Mouse (Mus musculus): ENCODE data around the gene Tor1aip2. TPM values are rescaled to one million over a fixed set of nuclear protein-coding genes. Genes with fewer than 3 reads are reported as not detected.

The Tor1aip2 gene
- 59.9 and 61.8 TPM in 2 replicates for polyA plus RNA-seq (2015; fragmentation: Nextera tagmentation; extraction: Ambion mirVana)

DNA sequence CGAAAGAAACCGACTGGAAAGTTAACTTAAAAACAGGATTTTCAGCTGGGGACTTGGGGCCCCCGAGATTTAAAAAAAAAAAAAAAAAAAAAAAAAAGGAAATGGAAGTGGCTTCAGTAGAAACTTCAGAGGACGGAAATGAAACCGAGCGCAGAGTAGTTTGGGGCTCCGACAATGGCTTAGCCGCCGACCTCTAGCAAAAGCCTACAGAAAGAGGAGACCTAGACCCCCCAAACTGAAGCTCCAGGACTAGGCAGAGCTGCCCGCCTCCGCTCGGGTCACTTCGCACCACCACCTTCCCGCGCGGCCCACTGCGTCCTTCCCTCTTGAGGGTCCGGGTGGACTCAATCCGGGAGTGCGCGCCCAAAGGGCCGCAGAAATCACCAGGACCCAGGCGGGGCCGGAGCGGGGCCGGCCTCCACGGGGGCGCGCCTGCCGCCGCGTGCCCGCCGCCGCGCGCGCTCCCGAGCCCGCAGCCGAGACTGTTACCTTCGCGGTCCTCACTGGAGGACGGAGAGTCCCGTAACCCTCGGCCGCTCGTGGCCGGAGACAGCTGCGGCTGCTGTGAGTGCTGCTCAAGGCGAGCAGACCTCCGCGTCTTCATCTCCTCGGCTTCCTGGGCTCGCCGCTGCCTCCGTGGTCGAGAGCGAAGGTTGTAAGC lies at the start of gene Tor1aip2:
Gene Tor1aip2, plus strand, starts transcription at position 135 of the 661 bp plus-strand sequence.
- ATAC-seq (replicated peaks): peak; percentile 82
- under 1% methylated on average over 59 of the region's 59 CpGs for WGBS
- Histone ChIP-seq H3K9ac (peak within 1 kb of the TSS; percentile 82), H3K9me3 (no peaks in the 10 kb centered on the region), H3K4me3 (peak within 1 kb of the TSS; percentile 66), H3K4me1 (peaks cover 19% of the 10 kb centered on the region), H3K4me2 (peak within 1 kb of the TSS; percentile 70), H3K27me3 (replicated peaks) (no peaks in the 10 kb centered on the region), H3K27ac (peak within 1 kb of the TSS; percentile 97), H3K36me3 (replicated peaks) (peaks cover 16% of the 10 kb centered on the region; the same call in 1 of the 2 replicates)

- Histone ChIP-seq H3K9me3 (no peaks in the 10 kb centered on the region), H3K4me2 (no peak overlapping the region), H3K4me1 (no peaks in the 10 kb centered on the region), H3K9ac (no peak overlapping the region), H3K36me3 (replicated peaks) (no peaks in the 10 kb centered on the region), H3K27me3 (replicated peaks) (no peaks in the 10 kb centered on the region), H3K4me3 (no peak overlapping the region), H3K27ac (no peak overlapping the region)
- 69% methylated on average over 2 of the region's 2 CpGs for WGBS
- ATAC-seq (replicated peaks): no peak
Observed at GRCm38 (mm10) chr1:155987625-155988024, 47.6 kb upstream of the Tor1aip2 start.

GRCm38 (mm10) chr1:155989387-155989786 lies 45.8 kb upstream of the Tor1aip2 start:
- Histone ChIP-seq H3K27ac (no peak overlapping the region), H3K4me1 (no peaks in the 10 kb centered on the region), H3K4me3 (no peak overlapping the region), H3K27me3 (replicated peaks) (no peaks in the 10 kb centered on the region), H3K4me2 (no peak overlapping the region), H3K9me3 (no peaks in the 10 kb centered on the region), H3K36me3 (replicated peaks) (no peaks in the 10 kb centered on the region), H3K9ac (no peak overlapping the region)
- 5% methylated on average over 2 of the region's 2 CpGs for WGBS
- ATAC-seq (replicated peaks): no peak

DNA sequence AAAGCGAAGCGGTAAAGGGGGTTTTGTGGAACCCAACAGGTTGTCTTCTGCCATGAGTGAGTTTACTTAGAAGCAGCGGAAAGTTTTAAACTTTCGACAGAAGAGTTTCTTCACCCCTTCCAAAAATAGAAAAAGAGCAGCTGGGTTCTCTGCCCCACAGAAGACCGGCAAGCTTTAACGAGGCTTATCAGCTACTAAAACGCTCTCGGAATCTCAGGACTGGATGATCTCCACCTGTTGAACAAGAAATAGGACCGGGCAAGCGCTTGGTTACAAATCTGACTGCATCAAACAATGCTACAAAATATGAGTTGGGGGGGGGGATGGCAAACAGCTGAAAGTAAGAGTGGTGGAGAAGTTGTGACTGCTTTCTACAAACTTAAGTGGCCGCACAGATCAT lies 44.8 kb upstream of the Tor1aip2 start:
- Histone ChIP-seq H3K4me3 (no peak overlapping the region), H3K36me3 (replicated peaks) (no peaks in the 10 kb centered on the region)

DNA sequence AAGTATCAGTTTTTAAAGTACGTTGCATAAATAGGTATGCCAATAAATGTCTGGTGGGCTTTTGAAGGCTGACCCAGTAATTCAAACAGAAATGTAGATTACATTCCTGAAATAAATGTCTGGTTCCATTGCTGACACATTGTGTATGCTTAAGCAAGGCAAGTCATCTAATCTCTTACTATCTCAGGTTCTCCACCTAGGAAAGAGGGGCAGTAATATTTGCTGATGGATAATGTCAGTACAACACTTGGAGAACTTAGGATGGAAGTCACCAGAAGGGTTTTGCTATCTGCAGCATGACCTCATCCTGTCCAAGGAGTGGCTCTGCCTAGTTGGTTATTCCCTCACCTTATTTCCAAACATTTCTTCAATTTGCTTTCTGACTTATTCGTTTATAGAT lies 40.7 kb upstream of the Tor1aip2 start:
- H3K9ac ChIP-seq: no peak overlapping the region
- H3K4me2 ChIP-seq: no peak overlapping the region
- no peak overlapping the region for H3K4me3 ChIP-seq
- no peaks in the 10 kb centered on the region for H3K9me3 ChIP-seq
- H3K27ac ChIP-seq: no peak overlapping the region
- H3K36me3 ChIP-seq (replicated peaks): no peaks in the 10 kb centered on the region
- H3K27me3 ChIP-seq (replicated peaks): no peaks in the 10 kb centered on the region
- 89% methylated on average over 2 of the region's 2 CpGs for WGBS
- no peaks in the 10 kb centered on the region for H3K4me1 ChIP-seq
- no peak for ATAC-seq (replicated peaks)

More for the DNA sequence above, 44.8 kb upstream of the Tor1aip2 start:
- Histone ChIP-seq H3K9ac (no peak overlapping the region), H3K4me1 (no peaks in the 10 kb centered on the region), H3K27me3 (replicated peaks) (no peaks in the 10 kb centered on the region), H3K9me3 (no peaks in the 10 kb centered on the region), H3K4me2 (no peak overlapping the region), H3K27ac (no peak overlapping the region)
- ATAC-seq (replicated peaks): no peak
- WGBS: 83% methylated on average over 11 of the region's 11 CpGs

- Histone ChIP-seq H3K4me2 (no peak overlapping the region), H3K4me1 (no peaks in the 10 kb centered on the region), H3K9ac (no peak overlapping the region), H3K4me3 (no peak overlapping the region), H3K9me3 (no peaks in the 10 kb centered on the region), H3K27me3 (replicated peaks) (no peaks in the 10 kb centered on the region), H3K36me3 (replicated peaks) (no peaks in the 10 kb centered on the region), H3K27ac (no peak overlapping the region)
- 93% methylated on average over 2 of the region's 2 CpGs for WGBS
- no peak for ATAC-seq (replicated peaks)
Observed at GRCm38 (mm10) chr1:155995612-155996011, 39.6 kb upstream of the Tor1aip2 start.

DNA sequence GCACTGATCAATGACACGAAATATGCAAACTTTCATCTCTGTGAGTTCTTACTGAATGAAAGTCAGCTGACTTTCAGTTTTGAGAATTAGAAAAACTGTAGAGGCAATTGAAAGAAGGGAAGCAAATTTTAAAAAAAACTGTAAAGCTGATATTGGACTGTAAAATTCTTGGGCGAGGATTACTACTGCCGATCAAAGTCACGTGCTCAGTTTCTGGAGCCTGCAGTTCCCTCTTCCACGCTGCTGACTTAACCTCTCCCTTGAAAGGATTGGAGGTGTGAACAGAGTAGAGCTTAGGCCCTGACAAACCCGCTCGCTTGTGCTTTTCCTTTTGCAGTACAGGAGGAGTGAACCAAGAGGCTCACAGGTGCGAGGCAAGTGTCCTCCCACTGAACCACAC lies 32.8 kb upstream of the Tor1aip2 start:
- H3K9ac ChIP-seq: no peak overlapping the region
- peaks cover 14% of the 10 kb centered on the region; the same call in 1 of the 2 replicates for H3K36me3 ChIP-seq (replicated peaks)
- no peak overlapping the region for H3K27ac ChIP-seq
- no peaks in the 10 kb centered on the region for H3K9me3 ChIP-seq
- ATAC-seq (replicated peaks): no peak
- H3K27me3 ChIP-seq (replicated peaks): no peaks in the 10 kb centered on the region
- H3K4me2 ChIP-seq: no peak overlapping the region
- no peaks in the 10 kb centered on the region for H3K4me1 ChIP-seq
- no peak overlapping the region for H3K4me3 ChIP-seq
- 91% methylated on average over 8 of the region's 8 CpGs for WGBS

- no peaks in the 10 kb centered on the region for H3K9me3 ChIP-seq
- no peak overlapping the region for H3K4me3 ChIP-seq
- peaks cover 15% of the 10 kb centered on the region; the same call in 1 of the 2 replicates for H3K36me3 ChIP-seq (replicated peaks)
- no peak overlapping the region for H3K27ac ChIP-seq
- WGBS: 81% methylated on average over 7 of the region's 7 CpGs
- H3K27me3 ChIP-seq (replicated peaks): no peaks in the 10 kb centered on the region
- H3K9ac ChIP-seq: no peak overlapping the region
- H3K4me1 ChIP-seq: no peaks in the 10 kb centered on the region
- no peak for ATAC-seq (replicated peaks)
- no peak overlapping the region for H3K4me2 ChIP-seq
Observed at GRCm38 (mm10) chr1:156003201-156003935, 31.8 kb upstream of the Tor1aip2 start.

- no peak overlapping the region for H3K4me3 ChIP-seq
- WGBS: 92% methylated on average over 11 of the region's 11 CpGs
- no peak overlapping the region for H3K27ac ChIP-seq
- H3K36me3 ChIP-seq (replicated peaks): peaks cover 17% of the 10 kb centered on the region; the same call in 1 of the 2 replicates
- ATAC-seq (replicated peaks): no peak
- no peak overlapping the region for H3K9ac ChIP-seq
- H3K27me3 ChIP-seq (replicated peaks): no peaks in the 10 kb centered on the region
- no peak overlapping the region for H3K4me2 ChIP-seq
- H3K9me3 ChIP-seq: no peaks in the 10 kb centered on the region
- no peaks in the 10 kb centered on the region for H3K4me1 ChIP-seq
Observed at GRCm38 (mm10) chr1:156005906-156006305, 29.3 kb upstream of the Tor1aip2 start.

DNA sequence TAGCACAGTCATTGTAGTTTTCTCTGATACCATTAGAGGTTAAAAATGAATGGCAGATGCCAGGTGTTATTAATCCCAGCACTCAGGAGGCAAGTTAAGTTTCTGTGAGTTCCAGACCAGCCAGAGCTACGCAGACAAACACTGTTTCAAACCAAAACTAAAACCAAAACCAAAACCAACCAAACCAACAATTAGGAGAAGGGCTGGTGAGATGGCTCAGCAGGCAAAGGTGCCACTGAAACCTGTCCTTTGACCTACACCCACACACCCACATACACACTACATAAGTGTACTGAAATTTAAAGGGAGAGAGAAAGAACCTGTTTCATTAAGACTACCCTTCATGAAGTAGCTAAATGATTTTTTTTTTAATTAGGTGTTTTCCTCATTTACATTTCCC lies 26.2 kb upstream of the Tor1aip2 start:
- Histone ChIP-seq H3K27ac (no peak overlapping the region), H3K9ac (no peak overlapping the region), H3K36me3 (replicated peaks) (peaks cover 20% of the 10 kb centered on the region; the same call in 1 of the 2 replicates), H3K27me3 (replicated peaks) (no peaks in the 10 kb centered on the region), H3K4me2 (no peak overlapping the region), H3K4me3 (no peak overlapping the region), H3K9me3 (no peaks in the 10 kb centered on the region), H3K4me1 (no peaks in the 10 kb centered on the region)
- no peak for ATAC-seq (replicated peaks)
- WGBS: 100% methylated on average over 1 of the region's 1 CpGs

GRCm38 (mm10) chr1:156019800-156020199 lies 15.4 kb upstream of the Tor1aip2 start:
- ATAC-seq (replicated peaks): no peak

GRCm38 (mm10) chr1:156020402-156020801 lies 14.8 kb upstream of the Tor1aip2 start:
- Histone ChIP-seq H3K27me3 (replicated peaks) (no peaks in the 10 kb centered on the region), H3K9ac (no peak overlapping the region), H3K4me3 (no peak overlapping the region), H3K9me3 (no peaks in the 10 kb centered on the region), H3K4me1 (no peaks in the 10 kb centered on the region), H3K27ac (no peak overlapping the region), H3K36me3 (replicated peaks) (peaks cover 23% of the 10 kb centered on the region), H3K4me2 (no peak overlapping the region)
- ATAC-seq (replicated peaks): no peak
- WGBS: 100% methylated on average over 1 of the region's 1 CpGs

More at GRCm38 (mm10) chr1:156019800-156020199, 15.4 kb upstream of the Tor1aip2 start:
- Histone ChIP-seq H3K4me1 (no peaks in the 10 kb centered on the region), H3K27ac (no peak overlapping the region), H3K4me2 (no peak overlapping the region), H3K4me3 (no peak overlapping the region), H3K36me3 (replicated peaks) (peaks cover 25% of the 10 kb centered on the region), H3K27me3 (replicated peaks) (no peaks in the 10 kb centered on the region), H3K9me3 (no peaks in the 10 kb centered on the region), H3K9ac (no peak overlapping the region)
- 100% methylated on average over 1 of the region's 1 CpGs for WGBS
